Mouse (Mus musculus) neural tube, embryonic 11.5 days (tissue): ENCODE data around the gene Enpep. TPM values are rescaled to one million over a fixed set of nuclear protein-coding genes. Genes with fewer than 3 reads are reported as not detected.

ENCODE experiments used
- ATAC-seq: fragments of 200-750 bp; cut with Nextera tagmentation; 2 replicates; pipeline ENCODE4 v1.8.0; 2017; ENCODE audit warnings: moderate number of reproducible peaks, mild to moderate bottlenecking, moderate TSS enrichment, moderate library complexity; ENCODE audit not compliant: insufficient read depth, low FRiP score, low TSS enrichment
- DNase-seq: peaks from one replicate; pipeline ENCODE4 v3.0.0-alpha.2; 2015; ENCODE audit warnings: low spot score
- H3K27ac ChIP-seq: fragments of 300-500 bp; sonication (generic); 2 replicates; pipeline ENCODE4 v1.5.1; 2014; ENCODE audit warnings: low read depth, mild to moderate bottlenecking, low read length
- H3K27me3 ChIP-seq: fragments of 300-500 bp; sonication (generic); 2 replicates; pipeline ENCODE4 v1.6.1; 2014; ENCODE audit warnings: mild to moderate bottlenecking, low read length, mixed read lengths; ENCODE audit not compliant: control insufficient read depth, insufficient read depth
- H3K36me3 ChIP-seq: fragments of 300-500 bp; sonication (generic); 2 replicates; pipeline ENCODE4 v1.6.1; 2014; ENCODE audit warnings: mild to moderate bottlenecking, low read length, moderate library complexity, mixed read lengths; ENCODE audit not compliant: control insufficient read depth, insufficient read depth
- H3K4me1 ChIP-seq: fragments of 300-500 bp; sonication (generic); 2 replicates; pipeline ENCODE4 v1.6.1; 2014; ENCODE audit warnings: low read length, mixed read lengths; ENCODE audit not compliant: control insufficient read depth, insufficient read depth
- H3K4me2 ChIP-seq: fragments of 300-500 bp; sonication (generic); 2 replicates; pipeline ENCODE4 v1.6.1; 2014; ENCODE audit warnings: low read depth, mild to moderate bottlenecking, moderate library complexity
- H3K4me3 ChIP-seq: fragments of 300-500 bp; sonication (generic); 2 replicates; pipeline ENCODE4 v1.5.1; 2014; ENCODE audit warnings: low read depth, low read length
- H3K9ac ChIP-seq: fragments of 300-500 bp; sonication (generic); 2 replicates; pipeline ENCODE4 v1.6.1; 2014; ENCODE audit warnings: mild to moderate bottlenecking, low read length
- H3K9me3 ChIP-seq: fragments of 300-500 bp; sonication (generic); 2 replicates; pipeline ENCODE4 v1.6.1; 2016; ENCODE audit warnings: low read length; ENCODE audit not compliant: control insufficient read depth
- WGBS: fragments of 180-500 bp; shearing (Covaris S2); extraction: QIAGEN DNeasy Blood & Tissue Kit; methylation state at CpG from one replicate; pipeline ENCODE4 v1.1.7; 2014; 5-methylcytosine and 5-hydroxymethylcytosine counted together
- polyA plus RNA-seq: library from polyadenylated mRNA; unstranded; fragments of >200 nt; fragmentation: Nextera tagmentation; extraction: Ambion mirVana; gene quantifications from 2 replicates; pipeline ENCODE4 v1.2.1, GENCODE M21; 2014

Enpep gene
- polyA plus RNA-seq, 1 experiment from 2014 or later = 0.24 TPM

GRCm38 (mm10) chr3:129223401-129223800 is 109.1 kb downstream of the Enpep start:
- DNase-seq (no peak), ATAC-seq (no peak)
- no peaks in the 10 kb centered on the region for H3K4me1 ChIP-seq
- no peaks in the 10 kb centered on the region for H3K36me3 ChIP-seq
- H3K9me3 ChIP-seq = no peaks in the 10 kb centered on the region
- no peak overlapping the region for H3K4me2 ChIP-seq
- no peak overlapping the region for H3K9ac ChIP-seq
- 0% methylated on average over 5 of the region's 6 CpGs for WGBS
- no peak overlapping the region for H3K4me3 ChIP-seq
- no peak overlapping the region for H3K27ac ChIP-seq
- H3K27me3 ChIP-seq = peaks cover 91% of the 10 kb centered on the region

- DNase-seq = peak; percentile 47
- Histone ChIP-seq H3K4me1 (no peaks in the 10 kb centered on the region), H3K36me3 (no peaks in the 10 kb centered on the region)
These were observed 109.9 kb downstream of the Enpep start for GRCm38 (mm10) chr3:129222448-129223290.

GRCm38 (mm10) chr3:129221380-129222260 is 110.9 kb downstream of the Enpep start:
- Histone ChIP-seq H3K9ac (no peak overlapping the region), H3K36me3 (no peaks in the 10 kb centered on the region), H3K27ac (no peak overlapping the region), H3K4me1 (no peaks in the 10 kb centered on the region), H3K4me2 (no peak overlapping the region), H3K4me3 (no peak overlapping the region), H3K27me3 (peaks cover 91% of the 10 kb centered on the region), H3K9me3 (no peaks in the 10 kb centered on the region)
- DNase-seq = peak; percentile 29
- no peak for ATAC-seq
- 2% methylated on average over 27 of the region's 27 CpGs for WGBS

More at GRCm38 (mm10) chr3:129222448-129223290, 109.9 kb downstream of the Enpep start:
- Histone ChIP-seq H3K9ac (no peak overlapping the region), H3K4me2 (no peak overlapping the region), H3K4me3 (no peak overlapping the region), H3K9me3 (no peaks in the 10 kb centered on the region), H3K27ac (no peak overlapping the region), H3K27me3 (peaks cover 91% of the 10 kb centered on the region)
- ATAC-seq = no peak
- WGBS = under 1% methylated on average over 21 of the region's 21 CpGs

GRCm38 (mm10) chr3:129220681-129221379 is 111.7 kb downstream of the Enpep start:
- H3K27ac ChIP-seq = no peak overlapping the region
- DNase-seq = peak; percentile 51
- no peak for ATAC-seq
- no peak overlapping the region for H3K4me2 ChIP-seq
- under 1% methylated on average over 24 of the region's 24 CpGs for WGBS
- no peaks in the 10 kb centered on the region; the same call in 1 of the 2 replicates for H3K4me1 ChIP-seq
- no peaks in the 10 kb centered on the region for H3K36me3 ChIP-seq
- peaks cover 90% of the 10 kb centered on the region for H3K27me3 ChIP-seq
- no peak overlapping the region for H3K4me3 ChIP-seq
- H3K9ac ChIP-seq = no peak overlapping the region
- no peaks in the 10 kb centered on the region for H3K9me3 ChIP-seq

DNA sequence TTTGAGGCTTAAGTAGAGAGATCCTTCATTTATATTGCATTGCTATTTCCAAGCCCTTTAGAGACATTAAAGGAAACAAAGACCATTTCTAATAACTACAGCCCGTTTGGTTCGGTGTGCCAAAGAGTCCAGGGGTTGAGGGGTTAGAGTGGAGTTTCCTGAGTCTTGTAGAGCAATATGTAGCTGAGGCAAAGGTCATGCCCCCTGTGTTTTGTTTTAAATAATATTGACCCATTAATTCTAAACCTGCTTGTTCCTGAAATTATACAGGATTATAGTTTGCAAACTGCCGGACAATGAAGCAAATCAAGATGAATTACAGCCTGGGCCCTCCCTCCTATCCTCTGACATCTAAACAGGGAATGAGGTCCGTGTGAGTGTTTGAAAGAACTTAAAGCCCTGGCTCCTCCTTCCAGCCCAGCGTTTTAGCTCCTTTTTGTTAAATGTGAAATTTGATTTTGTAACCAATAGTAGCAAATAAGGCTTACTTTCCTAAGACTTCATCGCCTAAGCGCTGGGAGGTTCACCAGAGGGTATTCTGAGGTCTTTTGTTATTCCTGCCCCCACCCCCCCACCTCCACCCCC is 112.3 kb downstream of the Enpep start:
- H3K4me1 ChIP-seq = no peaks in the 10 kb centered on the region; the same call in none of the 2 replicates
- H3K4me2 ChIP-seq = no peak overlapping the region
- H3K27me3 ChIP-seq = peaks cover 90% of the 10 kb centered on the region
- no peak overlapping the region for H3K27ac ChIP-seq
- WGBS = under 1% methylated on average over 7 of the region's 7 CpGs
- H3K4me3 ChIP-seq = no peak overlapping the region
- no peaks in the 10 kb centered on the region for H3K36me3 ChIP-seq
- no peak overlapping the region for H3K9ac ChIP-seq
- peak; percentile 28 for DNase-seq
- no peak for ATAC-seq
- H3K9me3 ChIP-seq = no peaks in the 10 kb centered on the region

Other genes starting within 250 kb of the Enpep start
- 16.1 and 19.1 TPM in 2 replicates for gene Pitx2, start 132.8 kb downstream of the Enpep start, polyA plus RNA-seq
- gene Elovl6, start 199.6 kb upstream of the Enpep start, polyA plus RNA-seq = 39.0 and 47.1 TPM in 2 replicates